Mouse (Mus musculus) limb, embryonic 11.5 days (tissue): ENCODE results near the gene Cdc45. TPM values are rescaled to one million over a fixed set of nuclear protein-coding genes. Genes with fewer than 3 reads are reported as not detected.

Source experiments
- ATAC-seq: fragments of 200-750 bp; cut with Nextera tagmentation; 2 replicates; pipeline ENCODE4 v1.8.0; 2017; ENCODE audit warnings: low read depth; ENCODE audit not compliant: insufficient number of reproducible peaks, low FRiP score, low TSS enrichment
- DNase-seq: peaks from one replicate; pipeline ENCODE4 v3.0.0-alpha.2; 2015; ENCODE audit warnings: low spot score
- H3K27ac ChIP-seq: fragments of 300-500 bp; sonication (generic); replicated peaks from 2 replicates; pipeline ENCODE4 v1.5.1; 2014; ENCODE audit warnings: low read depth, mild to moderate bottlenecking, low read length
- H3K27me3 ChIP-seq: fragments of 300-500 bp; sonication (generic); 2 replicates; pipeline ENCODE4 v1.6.1; 2014; ENCODE audit warnings: mild to moderate bottlenecking, low read length, mixed read lengths; ENCODE audit not compliant: control insufficient read depth, insufficient read depth
- H3K36me3 ChIP-seq: fragments of 300-500 bp; sonication (generic); 2 replicates; pipeline ENCODE4 v1.6.1; 2014; ENCODE audit warnings: mild to moderate bottlenecking, low read length, moderate library complexity, mixed read lengths; ENCODE audit not compliant: control insufficient read depth, insufficient read depth
- H3K4me1 ChIP-seq: fragments of 300-500 bp; sonication (generic); 2 replicates; pipeline ENCODE4 v1.6.1; 2014; ENCODE audit warnings: low read length, mixed read lengths; ENCODE audit not compliant: control insufficient read depth, insufficient read depth
- H3K4me2 ChIP-seq: fragments of 300-500 bp; sonication (generic); 2 replicates; pipeline ENCODE4 v1.6.1; 2014; ENCODE audit warnings: low read depth, mild to moderate bottlenecking, moderate library complexity; ENCODE audit not compliant: severe bottlenecking
- H3K4me3 ChIP-seq: fragments of 300-500 bp; sonication (generic); 2 replicates; pipeline ENCODE4 v1.5.1; 2014; ENCODE audit warnings: low read depth, low read length
- H3K9ac ChIP-seq: fragments of 300-500 bp; sonication (generic); 2 replicates; pipeline ENCODE4 v1.6.1; 2014; ENCODE audit warnings: mild to moderate bottlenecking, low read length
- H3K9me3 ChIP-seq: fragments of 300-500 bp; sonication (generic); 2 replicates; pipeline ENCODE4 v1.6.1; 2016; ENCODE audit warnings: low read length; ENCODE audit not compliant: control insufficient read depth
- WGBS: fragments of 180-500 bp; shearing (Covaris S2); extraction: QIAGEN DNeasy Blood & Tissue Kit; methylation state at CpG from one replicate; pipeline ENCODE4 v1.1.7; 2014; 5-methylcytosine and 5-hydroxymethylcytosine counted together
- polyA plus RNA-seq: library from polyadenylated mRNA; unstranded; fragments of >200 nt; fragmentation: Nextera tagmentation; extraction: Ambion mirVana; gene quantifications from 2 replicates; pipeline ENCODE4 v1.2.1, GENCODE M21; 2014

The Cdc45 gene
- polyA plus RNA-seq, 1 experiment from 2014 or later, result 81.6 TPM

DNA sequence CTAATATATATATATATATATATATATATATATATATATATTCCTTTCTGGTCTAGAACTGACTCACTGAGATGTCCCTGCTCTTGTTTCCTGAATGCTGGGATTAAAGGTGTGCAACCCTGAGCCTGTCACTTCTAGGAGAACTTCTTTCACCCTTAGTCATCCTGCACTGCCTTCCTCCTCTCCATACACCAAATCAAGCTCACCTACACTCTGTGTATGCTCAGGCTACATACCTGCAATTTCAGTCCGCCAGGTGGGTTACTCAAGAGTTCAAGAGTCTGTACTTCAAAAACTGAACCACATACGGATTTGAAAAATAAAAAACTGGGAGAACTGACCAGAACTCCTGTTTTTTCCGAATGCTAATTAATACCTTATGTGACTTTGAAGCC, 24.3 kb upstream of the Cdc45 start:
- H3K27ac ChIP-seq, result no peak overlapping the region
- 23% methylated on average over 3 of the region's 3 CpGs for WGBS
- H3K4me2 ChIP-seq, result peak overlapping the region; percentile 62
- H3K36me3 ChIP-seq, result peaks cover 11% of the 10 kb centered on the region
- H3K27me3 ChIP-seq, result no peaks in the 10 kb centered on the region
- H3K9ac ChIP-seq, result no peak overlapping the region; the same call in 1 of the 2 replicates
- peak overlapping the region; percentile 74 for H3K4me3 ChIP-seq
- peak; percentile 49; the same call in 1 of the 2 replicates for ATAC-seq
- H3K4me1 ChIP-seq, result no peaks in the 10 kb centered on the region
- H3K9me3 ChIP-seq, result no peaks in the 10 kb centered on the region
- DNase-seq, result no peak

DNA sequence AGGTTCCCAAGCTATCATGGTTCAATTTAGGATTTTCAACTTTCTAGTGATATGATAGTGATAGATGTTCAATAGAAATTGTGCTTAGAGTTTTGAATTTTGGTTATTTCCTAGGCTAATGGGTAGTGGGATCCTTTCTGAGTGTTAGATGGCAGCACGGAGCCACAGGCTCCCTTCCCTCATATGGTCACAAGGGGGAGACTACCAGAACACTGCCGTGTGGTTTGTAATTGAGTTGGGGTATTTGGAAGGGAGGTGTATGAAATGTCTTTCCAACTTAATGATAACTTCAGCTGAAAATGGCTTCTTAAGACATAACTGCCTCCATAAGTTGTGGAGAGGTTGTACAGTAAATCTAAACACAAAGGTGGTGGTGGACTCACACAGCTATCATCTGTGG, 21.7 kb upstream of the Cdc45 start:
- H3K27ac ChIP-seq, result no peak overlapping the region
- H3K9me3 ChIP-seq, result no peaks in the 10 kb centered on the region
- WGBS, result 82% methylated on average over 2 of the region's 2 CpGs
- H3K4me2 ChIP-seq, result no peak overlapping the region
- DNase-seq (no peak), ATAC-seq (no peak)
- no peak overlapping the region for H3K9ac ChIP-seq
- H3K4me1 ChIP-seq, result no peaks in the 10 kb centered on the region
- no peak overlapping the region for H3K4me3 ChIP-seq
- peaks cover 13% of the 10 kb centered on the region for H3K36me3 ChIP-seq
- H3K27me3 ChIP-seq, result no peaks in the 10 kb centered on the region

DNA sequence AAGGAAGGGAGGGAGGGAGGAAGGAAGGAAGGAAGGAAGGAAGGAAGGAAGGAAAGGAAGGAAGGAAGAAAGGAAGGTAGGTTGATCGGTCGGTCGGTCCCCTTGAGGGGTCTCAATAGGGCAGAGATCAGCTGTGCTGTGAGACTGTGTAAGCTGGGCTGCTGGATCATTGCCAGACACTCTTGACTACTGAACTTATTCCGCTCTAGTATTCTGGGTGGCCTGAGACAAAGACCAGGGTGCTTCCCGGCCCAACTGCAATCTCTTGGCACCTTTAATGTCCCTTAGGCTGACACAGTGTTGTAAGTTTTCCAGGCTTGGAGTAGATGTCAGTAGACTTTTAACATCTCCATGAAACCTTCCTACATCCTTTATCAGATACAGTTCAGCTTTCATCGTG, 17.3 kb upstream of the Cdc45 start:
- Histone ChIP-seq H3K9me3 (no peaks in the 10 kb centered on the region), H3K9ac (no peak overlapping the region), H3K4me1 (no peaks in the 10 kb centered on the region), H3K27ac (no peak overlapping the region), H3K4me3 (no peak overlapping the region), H3K4me2 (no peak overlapping the region), H3K36me3 (peaks cover 24% of the 10 kb centered on the region; the same call in 1 of the 2 replicates), H3K27me3 (no peaks in the 10 kb centered on the region)
- no peak for ATAC-seq
- DNase-seq, result no peak
- WGBS, result 92% methylated on average over 6 of the region's 6 CpGs

DNA sequence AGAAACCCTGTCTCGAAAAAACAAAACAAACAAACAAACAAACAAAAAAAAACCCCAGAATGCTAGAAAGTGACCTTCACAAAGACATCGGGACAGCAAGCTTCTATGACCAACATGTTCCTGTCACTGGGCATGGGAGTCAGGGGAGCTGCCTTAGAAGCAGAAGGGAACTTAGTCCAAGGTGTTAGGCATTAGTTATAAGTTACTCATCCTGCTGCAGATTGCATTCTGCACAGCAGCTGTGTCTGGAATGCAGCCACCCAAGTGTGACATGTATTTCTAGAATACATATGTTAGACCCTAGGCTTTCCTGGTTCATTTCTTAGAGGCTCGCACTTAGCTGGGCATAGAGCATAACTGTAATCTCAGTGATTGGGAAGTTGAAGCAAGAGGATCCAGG, 16.8 kb upstream of the Cdc45 start:
- Histone ChIP-seq H3K4me1 (no peaks in the 10 kb centered on the region), H3K36me3 (peaks cover 25% of the 10 kb centered on the region; the same call in 1 of the 2 replicates), H3K4me2 (no peak overlapping the region), H3K9ac (no peak overlapping the region), H3K27ac (no peak overlapping the region), H3K9me3 (no peaks in the 10 kb centered on the region), H3K4me3 (no peak overlapping the region), H3K27me3 (no peaks in the 10 kb centered on the region)
- DNase-seq, result no peak
- 93% methylated on average over 3 of the region's 3 CpGs for WGBS
- ATAC-seq, result no peak

DNA sequence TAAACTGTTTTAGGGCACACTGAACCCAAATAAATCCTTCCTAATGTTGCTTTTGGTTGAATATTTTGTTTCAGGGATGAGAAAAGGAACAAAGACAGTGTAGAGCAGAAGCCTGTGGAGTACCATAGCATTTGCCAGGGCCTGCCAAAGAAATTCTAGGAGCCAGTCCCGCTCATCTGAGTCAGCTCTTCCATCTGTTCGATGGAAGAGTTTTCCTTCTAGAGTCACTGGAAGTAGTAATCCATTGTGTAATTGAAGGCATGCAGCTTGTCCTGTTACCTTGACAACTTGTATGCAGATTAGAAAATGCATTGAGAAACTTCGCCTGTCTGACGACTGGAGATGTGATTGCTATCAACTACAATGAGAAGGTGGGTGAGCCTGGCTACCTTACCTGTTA, 11.1 kb upstream of the Cdc45 start:
- no peak overlapping the region for H3K9ac ChIP-seq
- H3K27me3 ChIP-seq, result no peaks in the 10 kb centered on the region
- peaks cover 43% of the 10 kb centered on the region for H3K36me3 ChIP-seq
- DNase-seq (no peak), ATAC-seq (no peak)
- H3K4me3 ChIP-seq, result no peak overlapping the region
- H3K9me3 ChIP-seq, result no peaks in the 10 kb centered on the region
- H3K4me1 ChIP-seq, result no peaks in the 10 kb centered on the region
- H3K4me2 ChIP-seq, result no peak overlapping the region
- WGBS, result 90% methylated on average over 4 of the region's 4 CpGs
- no peak overlapping the region for H3K27ac ChIP-seq

DNA sequence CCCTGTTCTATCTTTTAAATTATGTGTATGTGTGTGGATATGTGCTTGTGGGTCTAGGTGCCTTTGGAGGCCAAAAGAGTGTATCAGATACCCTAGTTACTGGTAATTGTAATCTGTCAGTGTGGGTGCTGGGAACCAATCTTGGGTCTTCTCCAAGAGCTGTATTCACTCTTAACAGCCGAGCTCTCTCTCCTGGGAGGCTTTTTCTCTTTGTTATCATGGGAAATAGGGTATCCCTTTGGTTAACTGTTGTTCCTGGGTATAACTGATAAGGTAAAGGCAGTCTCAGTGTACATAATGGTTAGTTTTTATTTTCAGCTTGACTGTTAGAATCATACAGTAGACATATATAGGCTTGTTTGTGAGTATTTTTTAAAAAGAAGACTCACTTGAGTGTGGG, 10.6 kb upstream of the Cdc45 start:
- H3K4me3 ChIP-seq, result no peak overlapping the region
- no peaks in the 10 kb centered on the region for H3K4me1 ChIP-seq
- no peak overlapping the region for H3K27ac ChIP-seq
- no peak overlapping the region for H3K9ac ChIP-seq
- no peaks in the 10 kb centered on the region for H3K9me3 ChIP-seq
- no peaks in the 10 kb centered on the region for H3K27me3 ChIP-seq
- H3K4me2 ChIP-seq, result no peak overlapping the region
- ATAC-seq (no peak), DNase-seq (no peak)
- WGBS, result 86% methylated on average over 1 of the region's 1 CpGs
- H3K36me3 ChIP-seq, result peaks cover 42% of the 10 kb centered on the region

DNA sequence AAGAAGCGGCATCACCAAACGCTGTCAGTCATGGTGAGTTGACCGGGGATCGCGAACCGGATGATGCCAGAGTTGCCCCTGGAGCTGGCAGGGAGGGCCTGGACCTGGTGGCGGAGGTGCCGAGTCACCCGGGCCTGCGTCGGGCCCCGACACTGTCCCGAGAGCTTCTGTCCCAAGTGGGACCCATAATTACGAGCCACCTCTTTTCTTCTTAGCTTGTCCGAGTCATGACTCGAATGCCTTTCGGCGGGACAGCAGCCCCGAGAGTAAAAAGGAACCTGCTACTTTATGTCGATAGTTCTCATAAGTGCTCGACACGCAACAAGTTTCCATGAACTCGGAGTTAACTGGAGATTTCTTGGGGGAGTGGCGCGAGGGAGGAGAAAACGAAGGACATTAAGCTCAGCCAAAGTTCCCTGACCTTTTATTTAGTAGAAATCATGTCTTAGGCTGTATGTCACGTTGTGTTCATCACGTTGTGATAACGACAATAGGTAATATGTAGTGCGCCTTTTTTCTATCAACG, 661 bp upstream of the Cdc45 start:
- Histone ChIP-seq H3K27ac (no peak overlapping the region), H3K4me1 (peaks cover 4% of the 10 kb centered on the region; the same call in 1 of the 2 replicates), H3K4me3 (peak overlapping the region; percentile 72), H3K36me3 (peaks cover 16% of the 10 kb centered on the region), H3K27me3 (no peaks in the 10 kb centered on the region), H3K4me2 (peak overlapping the region; percentile 49), H3K9ac (peak overlapping the region; percentile 77), H3K9me3 (no peaks in the 10 kb centered on the region)
- DNase-seq (no peak), ATAC-seq (peak; percentile 15)
- 2% methylated on average over 31 of the region's 31 CpGs for WGBS

DNA sequence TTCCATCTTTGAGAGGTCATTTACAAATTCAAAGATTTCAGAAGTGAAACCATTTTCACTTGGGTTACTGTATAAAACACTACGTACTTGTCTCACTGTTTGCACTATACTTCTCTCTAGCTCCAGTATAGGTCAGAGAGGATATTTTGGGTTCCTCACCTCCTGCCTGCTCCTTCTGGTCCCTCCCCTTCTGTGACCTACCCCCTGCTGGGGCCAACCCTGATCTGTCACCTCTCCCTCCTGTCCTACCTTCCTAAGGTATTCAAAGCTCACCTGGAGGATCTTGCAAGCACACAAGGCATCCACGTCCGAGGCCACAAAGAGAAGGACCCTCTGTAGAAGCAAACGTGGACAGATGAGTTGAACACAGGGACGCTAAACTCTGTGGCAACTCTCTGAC, 755 bp downstream of the Cdc45 start:
- peak overlapping the region; percentile 72 for H3K4me3 ChIP-seq
- WGBS, result 7% methylated on average over 5 of the region's 5 CpGs
- H3K36me3 ChIP-seq, result peaks cover 12% of the 10 kb centered on the region; the same call in 1 of the 2 replicates
- H3K27ac ChIP-seq, result no peak overlapping the region
- DNase-seq (no peak), ATAC-seq (peak; percentile 33)
- H3K4me1 ChIP-seq, result peaks cover 4% of the 10 kb centered on the region; the same call in 1 of the 2 replicates
- no peaks in the 10 kb centered on the region for H3K9me3 ChIP-seq
- no peaks in the 10 kb centered on the region for H3K27me3 ChIP-seq
- peak overlapping the region; percentile 73 for H3K9ac ChIP-seq
- H3K4me2 ChIP-seq, result peak overlapping the region; percentile 79

DNA sequence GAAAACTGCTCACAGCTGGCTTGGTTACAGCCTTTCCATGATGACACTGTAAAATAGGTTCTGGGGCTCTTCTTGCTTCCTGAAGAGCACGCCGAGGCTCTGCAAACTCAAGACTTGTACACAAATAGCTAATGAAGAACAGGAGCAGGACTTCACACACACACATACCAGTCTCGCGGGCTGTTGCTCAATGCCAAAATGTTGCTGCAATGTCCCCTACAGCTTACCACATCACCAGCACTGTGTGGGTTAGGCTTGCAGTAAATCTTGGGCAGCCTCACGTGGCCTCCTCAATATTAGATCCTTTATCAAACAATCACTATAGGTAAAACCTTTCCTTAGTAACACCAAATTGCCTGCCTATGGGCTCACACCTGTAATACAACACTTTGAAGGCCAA, 2.8 kb downstream of the Cdc45 start:
- Histone ChIP-seq H3K4me3 (no peak overlapping the region), H3K4me1 (peaks cover 4% of the 10 kb centered on the region; the same call in 1 of the 2 replicates), H3K9me3 (no peaks in the 10 kb centered on the region), H3K27ac (no peak overlapping the region), H3K36me3 (peaks cover 15% of the 10 kb centered on the region; the same call in 1 of the 2 replicates), H3K27me3 (no peaks in the 10 kb centered on the region), H3K9ac (no peak overlapping the region), H3K4me2 (no peak overlapping the region)
- no peak for DNase-seq
- ATAC-seq, result no peak
- WGBS, result 89% methylated on average over 5 of the region's 5 CpGs
